Mouse (Mus musculus): Measurements from ENCODE around the gene Irf8. TPM values are rescaled to one million over a fixed set of nuclear protein-coding genes. Genes with fewer than 3 reads are reported as not detected.
A peak's percentile ranks its signal among the peaks of the same experiment; 100 is the strongest.

Gene Irf8
- polyA plus RNA-seq (2015; fragmentation: Nextera tagmentation; extraction: Ambion mirVana): 19.1 and 22.5 TPM in 2 replicates

GRCm38 (mm10) chr8:120735770-120736481, at the start of gene Irf8:
TSS of gene Irf8 (plus strand) at chr8:120736358.
- Histone ChIP-seq H3K36me3 (ENCODE audit: control insufficient read depth, insufficient read depth, low read length) (no peaks in the 10 kb centered on the region), H3K4me3 (ENCODE audit: low read length) (peak within 1 kb of the TSS; percentile 46), H3K9ac (ENCODE audit: low read length) (peak within 1 kb of the TSS; percentile 63), H3K4me2 (ENCODE audit: low read depth, low read length) (peak within 1 kb of the TSS; percentile 74), H3K4me1 (replicated peaks; ENCODE audit: control insufficient read depth, insufficient read depth, low read length) (peaks cover 11% of the 10 kb centered on the region; the same call in 1 of the 2 replicates), H3K27ac (ENCODE audit: low read length) (no peak within 1 kb of the TSS), H3K27me3 (ENCODE audit: control insufficient read depth, insufficient read depth, low read depth, low read length) (peaks cover 19% of the 10 kb centered on the region), H3K9me3 (ENCODE audit: control insufficient read depth, low read length) (no peaks in the 10 kb centered on the region)
- ATAC-seq (ENCODE audit: low read depth): peak; percentile 95
- under 1% methylated on average over 54 of the region's 62 CpGs for WGBS

DNA sequence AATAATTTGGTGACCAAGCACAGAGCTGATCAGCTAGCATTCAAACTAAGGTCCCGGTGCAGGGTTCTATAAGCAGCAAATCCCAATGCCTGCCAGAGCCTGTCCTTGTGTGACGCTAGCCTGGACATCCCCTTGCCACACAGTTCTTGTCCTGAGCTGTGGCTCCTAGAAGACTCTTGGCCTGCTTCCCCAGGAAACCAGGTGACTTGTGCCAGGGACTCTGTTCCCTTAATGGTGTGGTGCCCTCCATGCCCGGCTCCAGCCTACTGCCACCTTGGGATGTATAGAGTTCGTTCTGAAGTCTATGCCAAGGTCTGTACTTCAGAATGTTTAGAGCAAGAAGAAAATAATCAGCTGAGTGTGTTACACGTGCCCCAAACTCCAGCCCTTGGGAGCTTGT, 49.6 kb upstream of the Irf8 start:
- no peak overlapping the region for H3K4me3 ChIP-seq (ENCODE audit: low read length)
- H3K27me3 ChIP-seq (ENCODE audit: control insufficient read depth, insufficient read depth, low read depth, low read length): peaks cover 13% of the 10 kb centered on the region
- peaks cover 5% of the 10 kb centered on the region; the same call in 1 of the 2 replicates for H3K4me1 ChIP-seq (replicated peaks; ENCODE audit: control insufficient read depth, insufficient read depth, low read length)
- H3K9ac ChIP-seq (ENCODE audit: low read length): no peak overlapping the region
- WGBS: 82% methylated on average over 5 of the region's 5 CpGs
- no peak overlapping the region for H3K4me2 ChIP-seq (ENCODE audit: low read depth, low read length)
- H3K9me3 ChIP-seq (ENCODE audit: control insufficient read depth, low read length): no peaks in the 10 kb centered on the region
- no peak overlapping the region for H3K27ac ChIP-seq (ENCODE audit: low read length)
- ATAC-seq (ENCODE audit: low read depth): no peak
- no peaks in the 10 kb centered on the region for H3K36me3 ChIP-seq (ENCODE audit: control insufficient read depth, insufficient read depth, low read length)

DNA sequence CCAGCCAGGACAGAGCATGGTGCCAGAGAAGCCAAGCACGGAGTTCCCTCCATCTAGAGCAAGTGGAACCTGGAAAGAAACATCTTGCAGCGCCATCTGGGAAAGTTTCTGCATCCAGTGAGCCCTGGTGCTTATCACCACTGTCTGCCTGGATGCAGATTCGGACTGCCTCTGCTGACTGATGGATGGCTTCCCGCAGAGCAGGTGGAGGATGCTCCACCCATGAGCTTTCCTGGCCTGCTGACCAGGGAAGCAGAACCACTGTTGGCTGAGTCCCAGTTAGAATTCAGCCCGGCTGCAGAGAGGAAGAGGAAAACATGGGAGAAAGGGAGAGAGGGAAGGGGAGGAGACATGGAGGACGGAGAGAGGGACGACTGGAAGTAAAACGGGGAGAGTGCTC, 48.4 kb upstream of the Irf8 start:
- Histone ChIP-seq H3K4me3 (ENCODE audit: low read length) (no peak overlapping the region), H3K36me3 (ENCODE audit: control insufficient read depth, insufficient read depth, low read length) (no peaks in the 10 kb centered on the region), H3K9ac (ENCODE audit: low read length) (no peak overlapping the region), H3K9me3 (ENCODE audit: control insufficient read depth, low read length) (no peaks in the 10 kb centered on the region), H3K27me3 (ENCODE audit: control insufficient read depth, insufficient read depth, low read depth, low read length) (peaks cover 13% of the 10 kb centered on the region), H3K4me2 (ENCODE audit: low read depth, low read length) (no peak overlapping the region), H3K27ac (ENCODE audit: low read length) (no peak overlapping the region), H3K4me1 (replicated peaks; ENCODE audit: control insufficient read depth, insufficient read depth, low read length) (peaks cover 5% of the 10 kb centered on the region; the same call in 1 of the 2 replicates)
- ATAC-seq (ENCODE audit: low read depth): no peak
- 56% methylated on average over 8 of the region's 8 CpGs for WGBS

DNA sequence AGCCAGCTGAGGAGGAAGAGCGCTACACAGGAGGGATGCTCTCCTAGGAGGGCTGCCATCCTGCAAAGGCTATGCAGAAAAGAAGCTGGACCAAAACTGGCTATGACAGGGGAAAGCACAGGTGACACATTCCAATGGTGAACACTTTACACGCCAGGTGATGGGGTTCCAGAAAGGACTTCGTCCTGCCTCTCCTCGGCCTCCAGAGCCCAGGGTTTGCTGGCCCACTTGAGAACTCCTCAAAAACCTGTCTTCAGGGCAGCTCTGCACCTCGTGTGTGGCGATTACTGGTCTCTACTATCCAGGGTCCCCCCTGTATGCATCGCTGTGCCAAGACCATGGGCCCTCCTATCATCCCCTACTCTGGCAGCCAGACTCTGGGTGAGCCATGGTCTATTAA, 47.6 kb upstream of the Irf8 start:
- Histone ChIP-seq H3K4me3 (ENCODE audit: low read length) (no peak overlapping the region), H3K9ac (ENCODE audit: low read length) (no peak overlapping the region), H3K9me3 (ENCODE audit: control insufficient read depth, low read length) (no peaks in the 10 kb centered on the region), H3K36me3 (ENCODE audit: control insufficient read depth, insufficient read depth, low read length) (no peaks in the 10 kb centered on the region), H3K27me3 (ENCODE audit: control insufficient read depth, insufficient read depth, low read depth, low read length) (peaks cover 13% of the 10 kb centered on the region), H3K27ac (ENCODE audit: low read length) (no peak overlapping the region), H3K4me1 (replicated peaks; ENCODE audit: control insufficient read depth, insufficient read depth, low read length) (peaks cover 5% of the 10 kb centered on the region; the same call in 1 of the 2 replicates), H3K4me2 (ENCODE audit: low read depth, low read length) (no peak overlapping the region)
- ATAC-seq (ENCODE audit: low read depth): no peak
- 73% methylated on average over 7 of the region's 7 CpGs for WGBS

GRCm38 (mm10) chr8:120692934-120693333, 43.2 kb upstream of the Irf8 start:
- Histone ChIP-seq H3K27ac (ENCODE audit: low read length) (no peak overlapping the region), H3K9me3 (ENCODE audit: control insufficient read depth, low read length) (no peaks in the 10 kb centered on the region), H3K4me2 (ENCODE audit: low read depth, low read length) (no peak overlapping the region), H3K27me3 (ENCODE audit: control insufficient read depth, insufficient read depth, low read depth, low read length) (peaks cover 9% of the 10 kb centered on the region; the same call in 1 of the 2 replicates), H3K4me3 (ENCODE audit: low read length) (no peak overlapping the region), H3K9ac (ENCODE audit: low read length) (no peak overlapping the region), H3K36me3 (ENCODE audit: control insufficient read depth, insufficient read depth, low read length) (no peaks in the 10 kb centered on the region), H3K4me1 (replicated peaks; ENCODE audit: control insufficient read depth, insufficient read depth, low read length) (peaks cover 29% of the 10 kb centered on the region)
- WGBS: 63% methylated on average over 4 of the region's 4 CpGs
- no peak for ATAC-seq (ENCODE audit: low read depth)

GRCm38 (mm10) chr8:120693861-120694493, 42.2 kb upstream of the Irf8 start:
- Histone ChIP-seq H3K36me3 (ENCODE audit: control insufficient read depth, insufficient read depth, low read length) (no peaks in the 10 kb centered on the region), H3K27ac (ENCODE audit: low read length) (peak overlapping the region; percentile 59), H3K27me3 (ENCODE audit: control insufficient read depth, insufficient read depth, low read depth, low read length) (peaks cover 3% of the 10 kb centered on the region; the same call in 1 of the 2 replicates), H3K4me2 (ENCODE audit: low read depth, low read length) (peak overlapping the region; percentile 40), H3K4me3 (ENCODE audit: low read length) (no peak overlapping the region), H3K9me3 (ENCODE audit: control insufficient read depth, low read length) (no peaks in the 10 kb centered on the region), H3K4me1 (replicated peaks; ENCODE audit: control insufficient read depth, insufficient read depth, low read length) (peaks cover 32% of the 10 kb centered on the region), H3K9ac (ENCODE audit: low read length) (peak overlapping the region; percentile 31; the same call in 1 of the 2 replicates)
- 13% methylated on average over 22 of the region's 22 CpGs for WGBS
- peak; percentile 85 for ATAC-seq (ENCODE audit: low read depth)

- no peak overlapping the region for H3K9ac ChIP-seq (ENCODE audit: low read length)
- H3K4me2 ChIP-seq (ENCODE audit: low read depth, low read length): no peak overlapping the region
- H3K36me3 ChIP-seq (ENCODE audit: control insufficient read depth, insufficient read depth, low read length): no peaks in the 10 kb centered on the region
- peaks cover 38% of the 10 kb centered on the region for H3K4me1 ChIP-seq (replicated peaks; ENCODE audit: control insufficient read depth, insufficient read depth, low read length)
- H3K4me3 ChIP-seq (ENCODE audit: low read length): no peak overlapping the region
- no peaks in the 10 kb centered on the region for H3K27me3 ChIP-seq (ENCODE audit: control insufficient read depth, insufficient read depth, low read depth, low read length)
- peak; percentile 79 for ATAC-seq (ENCODE audit: low read depth)
- WGBS: 29% methylated on average over 13 of the region's 13 CpGs
- H3K9me3 ChIP-seq (ENCODE audit: control insufficient read depth, low read length): no peaks in the 10 kb centered on the region
- H3K27ac ChIP-seq (ENCODE audit: low read length): peak overlapping the region; percentile 84
These were observed 39.6 kb upstream of the Irf8 start for GRCm38 (mm10) chr8:120696401-120697153.

DNA sequence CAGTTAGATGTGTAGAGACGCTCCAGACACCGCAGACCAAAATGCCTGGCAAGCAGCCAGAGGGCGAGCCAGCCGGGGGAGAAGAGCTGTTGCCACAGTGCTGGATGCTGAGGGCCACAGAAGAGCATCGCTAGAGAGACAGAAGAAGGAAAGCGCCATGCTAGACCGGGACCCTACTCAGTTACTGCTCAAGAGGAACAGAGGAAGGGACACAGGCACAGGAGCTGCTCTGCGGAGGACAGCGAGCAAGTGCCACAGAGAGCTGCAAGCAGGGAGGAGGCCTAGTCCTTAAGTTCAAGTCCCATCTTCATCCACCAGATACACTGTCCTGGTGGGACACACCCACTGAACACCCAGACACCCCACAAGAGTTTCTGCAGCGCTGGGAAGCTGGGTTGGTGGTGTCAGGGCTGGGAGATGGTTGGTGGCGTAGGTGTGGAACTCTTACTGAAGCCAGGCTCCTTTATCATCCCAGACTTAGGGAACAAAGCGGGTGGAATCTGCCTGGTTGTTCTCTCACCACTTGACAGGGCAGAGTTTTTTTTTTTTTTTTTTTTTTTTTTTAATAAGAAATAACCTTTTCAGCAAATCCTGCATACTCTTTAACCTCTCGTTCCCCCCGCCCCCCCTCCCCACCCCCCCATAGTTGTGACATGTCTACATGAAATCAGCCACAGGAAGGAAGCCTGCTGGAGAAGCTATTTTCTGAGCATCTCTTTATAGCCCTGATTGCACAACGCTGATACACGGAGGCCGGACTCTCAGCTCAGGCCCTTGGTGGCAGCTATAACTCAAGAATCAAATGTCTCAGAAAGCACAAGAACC, 38.8 kb upstream of the Irf8 start:
- H3K36me3 ChIP-seq (ENCODE audit: control insufficient read depth, insufficient read depth, low read length): no peaks in the 10 kb centered on the region
- peak overlapping the region; percentile 84 for H3K27ac ChIP-seq (ENCODE audit: low read length)
- 44% methylated on average over 17 of the region's 17 CpGs for WGBS
- H3K9ac ChIP-seq (ENCODE audit: low read length): no peak overlapping the region
- H3K27me3 ChIP-seq (ENCODE audit: control insufficient read depth, insufficient read depth, low read depth, low read length): peaks cover 1% of the 10 kb centered on the region; the same call in 1 of the 2 replicates
- peaks cover 38% of the 10 kb centered on the region for H3K4me1 ChIP-seq (replicated peaks; ENCODE audit: control insufficient read depth, insufficient read depth, low read length)
- H3K4me2 ChIP-seq (ENCODE audit: low read depth, low read length): no peak overlapping the region
- H3K9me3 ChIP-seq (ENCODE audit: control insufficient read depth, low read length): no peaks in the 10 kb centered on the region
- H3K4me3 ChIP-seq (ENCODE audit: low read length): no peak overlapping the region
- 0 out of 2 replicates have a peak, but pooled peaks have one; percentile 8 for ATAC-seq (ENCODE audit: low read depth)

Data from lung, embryonic 16.5 days (tissue).